Mouse (Mus musculus) olfactory bulb, adult 2 months (tissue): ENCODE measurements around the gene Myo3b.

Source experiments
- CTCF ChIP-seq: fragments of 200-500 bp; IDR thresholded peaks from 2 replicates; pipeline ENCODE4 v1.5.1; 2012; ENCODE audit warnings: low read depth, mild to moderate bottlenecking, low read length, moderate library complexity; ENCODE audit not compliant: insufficient read depth
- POLR2A ChIP-seq: fragments of 200-500 bp; IDR thresholded peaks from 2 replicates; pipeline ENCODE4 v1.6.1; 2012; ENCODE audit warnings: mild to moderate bottlenecking, low read depth, low read length, moderate library complexity; ENCODE audit not compliant: insufficient read depth

- TF ChIP-seq CTCF, result no peak
- TF ChIP-seq POLR2A, result no peak
Observed at GRCm38 (mm10) chr2:70226679-70227078, 187.8 kb downstream of the Myo3b start.
